Mouse (Mus musculus): ENCODE results near the gene Myo9b. TPM values are rescaled to one million over a fixed set of nuclear protein-coding genes. Genes with fewer than 3 reads are reported as not detected.
"Not testable (repeated sequence)": the region's sequence is repeated elsewhere in the genome, so short reads cannot be mapped to it uniquely, and the experiment has no call there.

Myo9b gene
- total RNA-seq (2021): 10 to 100 TPM; 32.3 to 34.2 TPM
- long read RNA-seq, experiment 1, partial matches to known transcripts: 4 of 7 reads
- long read RNA-seq, experiment 1, other reads (novel, unspliced or antisense): 3 of 7 reads
- long read RNA-seq, experiment 2, partial matches to known transcripts: 5 of 11 reads
- long read RNA-seq, experiment 2, other reads (novel, unspliced or antisense): 6 of 11 reads

- peak; percentile 98 for DNase-seq
Observed at GRCm38 (mm10) chr8:71272286-71273150, at the start of gene Myo9b, which contains the start of gene Haus8. Gene Myo9b (plus strand): TSS chr8:71272714. Gene Haus8 (minus strand): TSS chr8:71272934.

DNA sequence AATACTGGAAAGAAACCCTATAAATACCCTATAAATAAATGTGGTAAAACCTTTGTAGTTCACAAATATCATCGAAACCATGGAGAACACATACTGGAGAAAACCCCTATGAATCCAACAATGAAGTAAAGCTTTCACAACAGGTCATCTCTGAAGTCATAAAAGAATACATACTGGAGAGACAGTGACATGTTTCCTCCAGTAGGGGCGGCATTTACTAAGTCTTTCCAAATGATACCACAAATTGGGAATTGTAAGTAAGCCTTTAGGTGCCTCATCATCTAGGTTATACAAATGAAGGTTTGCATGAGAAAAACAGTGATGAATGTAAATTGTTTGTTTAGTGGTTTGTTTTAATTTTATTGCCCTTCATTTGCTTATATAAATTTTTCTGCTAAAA is 48.0 kb upstream of the Myo9b start:
- peak; percentile 10 for DNase-seq

DNA sequence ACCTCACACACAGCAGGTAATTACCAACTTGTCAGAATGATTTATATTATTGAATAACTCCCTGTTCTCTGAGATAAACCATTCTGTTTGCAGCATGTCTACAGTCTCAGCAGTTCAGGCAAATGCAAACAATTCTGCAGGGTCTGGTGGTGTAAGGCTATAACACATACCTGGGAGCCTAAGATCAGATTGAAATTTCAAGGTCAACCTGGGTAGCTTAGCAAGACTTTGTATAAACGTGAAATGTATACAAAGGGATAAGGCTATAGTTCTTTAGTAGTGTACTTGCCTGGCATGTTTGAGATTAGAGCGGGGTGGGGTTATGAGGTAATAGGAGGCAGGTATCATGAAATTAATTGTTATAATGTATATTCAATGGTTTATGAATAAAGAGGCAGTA is 29.8 kb upstream of the Myo9b start:
- DNase-seq: no peak

GRCm38 (mm10) chr8:71248203-71248602 is 24.3 kb upstream of the Myo9b start:
- DNase-seq: no peak

DNA sequence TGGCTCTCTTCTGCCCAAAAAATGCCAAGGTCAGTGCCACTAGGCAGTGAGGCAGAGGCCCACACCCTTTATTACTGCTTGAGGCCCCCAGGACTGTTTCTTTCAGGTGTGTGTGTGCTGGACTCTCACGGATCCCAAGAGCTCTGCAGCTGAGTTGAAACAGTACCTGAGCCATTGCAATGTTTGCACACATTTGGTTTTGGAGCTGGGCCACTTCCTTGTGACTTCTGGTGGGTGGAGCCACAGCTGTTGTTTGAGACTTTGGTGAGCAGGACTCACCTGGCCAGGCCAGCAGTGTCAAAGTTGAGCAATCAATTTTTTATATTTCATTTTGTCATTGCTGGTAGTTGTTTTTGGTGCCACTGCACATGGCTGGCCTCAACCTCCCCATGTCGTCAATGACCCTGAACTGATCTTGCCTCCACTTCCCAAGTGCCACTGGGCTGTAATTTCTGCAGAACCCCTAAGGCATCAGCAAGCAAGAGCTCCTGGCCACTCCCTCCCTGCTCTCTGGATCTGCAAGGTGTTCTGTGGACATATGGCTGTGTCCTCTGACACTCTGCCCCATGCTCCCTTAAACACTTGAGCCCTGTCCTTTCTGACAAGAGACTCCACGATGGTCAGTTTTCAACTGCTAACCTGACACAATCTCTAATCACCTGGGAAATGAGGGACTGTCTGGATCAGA is 15.8 kb upstream of the Myo9b start:
- DNase-seq: no peak

DNA sequence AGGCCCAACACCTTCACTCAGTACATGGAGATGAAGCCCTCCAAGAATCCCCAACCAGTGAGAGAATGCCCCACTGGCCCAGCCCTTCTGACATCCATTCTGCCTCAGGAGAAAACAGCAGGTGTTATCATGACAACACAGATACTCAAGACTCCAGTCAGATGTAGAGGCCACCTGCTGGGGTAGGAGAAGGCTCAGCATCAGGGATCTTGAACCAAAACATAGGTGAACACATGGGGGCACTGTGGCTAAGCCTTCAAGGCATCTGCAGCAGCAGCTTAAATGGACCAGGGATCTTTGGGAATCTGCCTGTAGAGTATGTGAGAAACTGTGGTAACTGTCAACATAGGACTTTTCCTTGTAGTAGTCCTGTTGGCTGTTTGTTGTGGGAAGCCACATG is 11.3 kb upstream of the Myo9b start:
- peak; percentile 39 for DNase-seq

DNA sequence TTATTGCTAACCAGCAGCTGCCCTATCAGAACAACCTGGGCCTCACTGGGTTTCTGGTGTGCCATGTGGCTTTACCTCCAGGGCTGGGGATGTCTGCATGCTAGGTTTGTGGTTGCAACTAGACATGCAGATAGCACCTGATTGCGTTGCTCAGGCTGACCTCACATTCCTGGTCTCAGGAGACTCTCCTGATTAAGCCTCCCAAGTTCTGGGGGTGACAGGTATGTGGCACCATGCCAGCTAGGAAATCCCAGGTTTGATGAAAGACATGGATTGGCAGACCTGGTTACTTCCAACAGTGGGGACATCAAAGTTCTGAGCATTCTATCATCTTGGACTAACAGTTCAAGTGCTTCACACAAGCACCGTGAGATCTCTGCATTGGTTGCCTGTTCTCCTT is 4.8 kb upstream of the Myo9b start:
- no peak for DNase-seq

- not testable (repeated sequence) for DNase-seq
Observed at GRCm38 (mm10) chr8:71268286-71268685, 4.2 kb upstream of the Myo9b start.

DNA sequence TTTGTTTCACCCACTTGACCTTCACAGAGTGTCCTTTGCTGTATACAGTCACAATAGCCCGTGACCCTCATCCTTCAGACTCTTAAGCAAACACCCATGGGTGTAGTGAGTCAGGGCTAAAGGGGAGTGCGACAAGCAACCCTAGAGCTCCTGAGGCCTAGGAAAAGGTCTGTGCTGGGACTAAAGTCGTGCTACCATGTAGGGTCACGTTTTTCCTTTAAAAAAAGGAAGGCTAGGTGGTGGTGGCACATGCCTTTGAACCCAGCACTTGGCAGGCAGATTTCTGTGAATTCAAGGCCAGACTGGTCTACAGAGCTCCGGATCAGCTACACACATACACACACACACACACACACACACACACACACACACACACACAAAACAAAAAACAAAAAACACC is 884 bp upstream of the Myo9b start:
- DNase-seq: no peak

DNA sequence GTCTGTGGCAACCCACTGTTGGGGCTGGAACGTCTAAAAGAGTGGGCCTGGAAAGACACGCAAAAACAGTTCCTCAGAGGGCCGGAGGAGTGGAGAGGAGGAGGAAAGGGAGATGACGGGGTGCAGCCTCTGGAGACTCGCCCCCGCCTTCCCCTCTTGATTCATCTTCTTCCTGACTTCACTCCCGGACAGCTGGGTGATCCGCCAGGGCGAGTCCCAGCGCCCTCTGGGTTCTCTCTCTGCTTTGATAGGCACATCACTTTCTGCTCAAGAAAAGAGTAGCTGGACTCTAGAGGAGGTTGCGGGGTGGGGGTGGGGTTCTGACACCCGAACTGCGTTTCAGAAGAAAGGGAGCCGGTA is 617 bp downstream of the Myo9b start:
- DNase-seq: peak; percentile 68

- no peak for DNase-seq
Observed at GRCm38 (mm10) chr8:71274478-71274877, 2.0 kb downstream of the Myo9b start.

- DNase-seq: no peak
Observed at GRCm38 (mm10) chr8:71276166-71276565, 3.7 kb downstream of the Myo9b start.

DNA sequence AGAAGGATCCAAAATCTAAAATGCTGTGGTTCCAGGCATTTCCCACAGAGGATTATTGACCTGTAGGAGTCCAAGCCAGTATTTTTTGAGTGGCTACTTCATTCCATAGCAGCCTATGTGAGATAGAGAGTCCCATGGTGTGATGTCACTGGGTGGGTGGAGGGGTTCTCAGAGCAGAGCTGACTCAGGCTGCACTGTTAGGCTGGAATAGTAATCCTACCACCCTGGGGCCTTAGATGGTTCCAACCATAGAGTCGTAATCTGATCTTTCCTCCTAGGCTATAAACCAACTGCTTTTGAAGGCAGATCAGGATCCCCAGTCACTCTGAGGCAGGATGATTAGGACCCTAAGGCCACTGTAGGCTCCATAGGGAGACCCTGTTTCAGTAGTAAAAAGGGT is 6.9 kb downstream of the Myo9b start:
- DNase-seq: not testable (repeated sequence)

GRCm38 (mm10) chr8:71281731-71282130 is 9.2 kb downstream of the Myo9b start:
- not testable (repeated sequence) for DNase-seq

DNA sequence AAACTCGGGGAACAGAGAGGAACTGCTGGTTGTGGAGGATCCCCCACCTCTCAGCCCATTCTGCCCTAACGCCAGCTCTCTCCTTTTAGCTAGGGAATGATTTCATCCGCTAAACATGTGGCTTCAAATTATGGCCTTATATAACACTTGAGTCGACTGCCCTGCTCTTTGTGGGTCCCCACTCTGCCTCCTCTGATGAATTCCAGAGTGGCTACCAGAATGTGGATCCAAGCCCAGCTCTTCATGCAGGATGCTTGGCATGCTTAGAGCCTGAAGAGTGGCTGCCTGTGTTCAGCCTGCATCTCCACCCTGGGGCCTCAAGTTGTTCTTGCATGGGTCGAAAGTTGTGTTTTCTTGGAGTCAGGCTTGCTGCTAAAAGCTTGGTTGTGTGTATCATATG is 10.1 kb downstream of the Myo9b start:
- no peak for DNase-seq

DNA sequence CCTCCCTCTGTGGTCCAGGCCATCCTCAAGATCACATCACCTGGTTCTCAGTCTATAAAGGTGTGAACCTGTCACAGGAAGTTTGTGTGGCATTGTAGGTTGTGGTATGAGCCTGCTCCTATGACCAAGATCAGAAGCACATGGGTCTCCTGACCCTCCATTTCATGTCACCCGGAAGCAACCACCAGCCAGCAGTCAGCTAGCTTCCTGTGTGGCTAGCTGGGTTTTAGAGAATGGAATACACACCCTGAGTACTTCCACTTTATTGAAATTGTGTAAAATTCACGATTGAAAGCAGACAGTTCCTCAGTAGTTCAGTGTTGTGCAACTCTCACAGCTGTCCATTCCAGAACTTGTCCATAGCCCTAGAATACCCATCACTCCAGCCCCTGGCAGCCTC is 13.7 kb downstream of the Myo9b start:
- not testable (repeated sequence) for DNase-seq

DNA sequence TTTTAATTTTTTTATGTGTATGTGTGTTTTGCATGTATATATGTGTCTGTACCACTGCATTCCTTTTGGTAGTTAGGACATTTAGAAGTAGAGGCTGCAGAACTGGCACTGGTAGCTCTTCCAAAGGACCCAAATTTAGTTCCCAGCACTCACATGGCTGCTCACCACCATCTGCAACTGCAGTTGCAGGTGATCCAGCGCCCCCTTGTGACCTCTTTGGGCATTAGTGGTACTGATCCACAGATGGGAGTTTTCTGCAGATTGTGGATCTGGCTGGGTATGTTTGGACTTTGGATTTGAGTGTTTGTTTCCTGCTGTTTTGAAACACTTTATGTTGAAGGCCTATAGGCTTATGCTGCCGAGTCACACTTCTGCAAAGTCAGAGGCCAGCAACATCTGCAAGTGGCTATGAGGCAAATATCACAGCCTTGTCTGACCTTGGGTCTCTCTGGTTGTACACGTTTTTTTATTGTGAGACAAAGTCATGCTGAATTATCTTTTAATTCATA is 16.0 kb downstream of the Myo9b start:
- no peak for DNase-seq

GRCm38 (mm10) chr8:71289098-71289497 is 16.6 kb downstream of the Myo9b start:
- DNase-seq: no peak

DNA sequence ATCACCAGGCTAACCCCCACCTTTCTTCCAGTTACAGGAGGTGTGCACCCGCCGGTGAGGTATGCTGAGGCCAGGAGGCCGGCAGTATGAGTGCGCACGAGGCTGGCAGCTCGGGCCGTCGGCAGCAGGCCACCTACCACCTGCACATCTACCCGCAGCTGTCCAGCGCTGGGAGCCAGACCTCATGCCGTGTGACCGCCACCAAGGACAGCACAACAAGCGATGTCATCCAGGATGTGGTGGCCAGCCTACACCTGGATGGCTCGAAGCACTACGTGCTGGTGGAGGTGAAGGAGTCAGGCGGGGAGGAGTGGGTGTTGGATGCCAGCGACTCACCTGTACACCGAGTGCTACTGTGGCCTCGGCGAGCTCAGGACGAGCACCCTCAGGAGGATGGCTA is 17.7 kb downstream of the Myo9b start:
- no peak for DNase-seq

DNA sequence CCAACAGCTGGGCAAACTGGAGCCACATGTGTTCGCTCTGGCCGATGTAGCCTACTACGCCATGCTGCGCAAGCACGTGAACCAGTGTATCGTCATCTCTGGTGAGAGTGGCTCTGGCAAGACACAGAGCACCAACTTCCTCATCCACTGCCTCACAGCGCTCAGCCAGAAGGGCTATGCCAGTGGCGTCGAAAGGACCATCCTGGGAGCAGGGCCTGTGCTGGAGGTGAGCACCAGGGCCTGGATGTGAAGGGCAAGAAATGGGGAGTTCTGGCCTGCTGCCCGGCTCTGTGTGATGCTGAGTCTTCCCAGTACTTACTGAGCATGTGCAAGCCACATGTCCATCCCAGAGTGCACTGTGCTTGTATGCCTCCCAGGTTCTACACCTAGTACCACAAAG is 18.4 kb downstream of the Myo9b start:
- DNase-seq: no peak

DNA sequence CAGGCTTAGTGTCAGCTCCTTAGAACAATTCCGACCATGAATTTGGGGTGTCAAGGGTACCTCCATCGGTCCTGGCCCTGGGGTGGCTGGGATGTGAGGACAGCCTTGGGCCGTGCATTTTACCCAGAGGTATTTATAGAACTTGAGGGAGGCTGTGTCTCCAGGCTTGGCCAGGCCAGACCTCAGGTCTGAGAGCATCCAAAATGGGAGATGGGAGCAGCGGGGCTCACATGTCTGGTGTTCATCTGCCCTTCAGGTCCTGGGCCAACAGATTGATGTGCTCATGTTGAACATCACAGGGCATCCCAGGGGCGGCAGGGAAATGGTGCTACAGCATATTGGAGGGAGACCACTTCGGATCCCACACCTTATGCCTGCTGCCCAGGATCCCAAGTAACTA is 18.8 kb downstream of the Myo9b start:
- no peak for DNase-seq

DNA sequence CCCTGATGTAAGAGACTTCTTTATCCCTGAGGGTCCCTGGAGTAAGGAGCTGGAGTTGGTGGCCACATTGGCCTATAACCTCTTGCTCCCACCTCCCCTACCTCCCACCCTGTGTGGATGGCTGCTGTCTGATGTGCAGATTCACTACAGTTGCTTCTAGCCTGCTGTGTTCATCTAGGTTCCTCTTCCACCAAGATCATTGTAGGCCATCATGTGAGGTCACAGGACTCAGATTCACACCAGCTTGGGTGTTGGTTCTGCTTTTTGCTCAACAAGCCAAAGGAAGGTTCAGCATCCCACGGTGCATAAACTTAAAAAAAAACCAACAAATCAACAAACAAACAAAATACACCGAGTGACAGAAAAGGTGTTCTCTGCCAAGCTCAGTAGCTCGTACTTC is 21.4 kb downstream of the Myo9b start:
- not testable (repeated sequence) for DNase-seq

- DNase-seq: no peak
Observed at GRCm38 (mm10) chr8:71296188-71296621, 23.7 kb downstream of the Myo9b start.
